Mouse (Mus musculus): ENCODE data around the gene Tdrd3. TPM values are rescaled to one million over a fixed set of nuclear protein-coding genes. Genes with fewer than 3 reads are reported as not detected.

Tdrd3 gene
- polyA plus RNA-seq, 1 experiment, result 4.9 TPM

- H3K79me3 ChIP-seq (ENCODE audit: low read depth), result no peaks in the 10 kb centered on the region
- H3K36me3 ChIP-seq (ENCODE audit: control insufficient read depth, insufficient read depth), result peaks cover 8% of the 10 kb centered on the region
- H3ac ChIP-seq (ENCODE audit: control insufficient read depth, insufficient read length, low read depth), result no peak overlapping the region
- H3K27me3 ChIP-seq (ENCODE audit: control insufficient read depth, insufficient read depth, insufficient read length), result no peaks in the 10 kb centered on the region
- H3K79me2 ChIP-seq (ENCODE audit: control insufficient read depth, insufficient read depth), result no peaks in the 10 kb centered on the region
- no peak for TF ChIP-seq MYOD1 (IDR thresholded peaks at IDR 0.05; ENCODE audit: control insufficient read depth, insufficient read length, low read depth)
- no peak for TF ChIP-seq CTCF (IDR thresholded peaks at IDR 0.05; ENCODE audit: control insufficient read depth, insufficient read depth, insufficient read length)
- TF ChIP-seq CEBPB (IDR thresholded peaks at IDR 0.05; ENCODE audit: low read depth), result no peak
- no peak for TF ChIP-seq MAX (IDR thresholded peaks at IDR 0.05)
- no peak for TF ChIP-seq MYOG (IDR thresholded peaks at IDR 0.05; ENCODE audit: control insufficient read depth, extremely low read depth, insufficient read length)
- no peak for TF ChIP-seq FOSL1 (IDR thresholded peaks at IDR 0.05; ENCODE audit: insufficient read depth, low read length, poor library complexity, severe bottlenecking)
- no peak for TF ChIP-seq USF1 (IDR thresholded peaks at IDR 0.05; ENCODE audit: low read depth)
- H3K4me3 ChIP-seq (ENCODE audit: insufficient read depth, poor library complexity, severe bottlenecking), result no peak overlapping the region
Observed at GRCm38 (mm10) chr14:87537127-87537819, 120.8 kb downstream of the Tdrd3 start.

DNA sequence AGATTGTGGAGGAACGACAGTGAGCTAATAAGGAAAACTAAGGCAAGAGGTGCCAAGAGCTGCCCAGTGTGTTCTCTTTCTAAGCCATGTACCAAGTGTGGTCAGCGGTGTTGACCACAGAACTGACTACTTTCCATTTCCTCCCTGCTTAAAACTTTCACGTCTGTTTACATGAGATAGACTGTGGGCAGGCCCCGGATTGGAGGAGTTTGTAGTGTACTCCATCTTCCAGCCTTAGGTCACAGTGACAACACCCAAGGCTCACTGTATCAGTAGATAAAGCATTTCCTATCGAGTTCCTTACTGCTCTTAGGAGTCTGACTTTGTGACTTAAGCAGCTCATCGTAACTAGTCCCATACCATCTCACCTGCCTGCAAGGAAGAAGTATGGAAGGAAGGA is 133.5 kb downstream of the Tdrd3 start:
- H3K79me2 ChIP-seq (ENCODE audit: control insufficient read depth, insufficient read depth), result no peaks in the 10 kb centered on the region
- H3ac ChIP-seq (ENCODE audit: control insufficient read depth, insufficient read length, low read depth), result no peak overlapping the region
- no peak overlapping the region for H3K4me3 ChIP-seq (ENCODE audit: insufficient read depth, poor library complexity, severe bottlenecking)
- peaks cover 10% of the 10 kb centered on the region for H3K36me3 ChIP-seq (ENCODE audit: control insufficient read depth, insufficient read depth)
- H3K79me3 ChIP-seq (ENCODE audit: low read depth), result no peaks in the 10 kb centered on the region
- H3K27me3 ChIP-seq (ENCODE audit: control insufficient read depth, insufficient read depth, insufficient read length), result no peaks in the 10 kb centered on the region
- TF ChIP-seq MAX (IDR thresholded peaks at IDR 0.05), result no peak
- no peak for TF ChIP-seq CTCF (IDR thresholded peaks at IDR 0.05; ENCODE audit: control insufficient read depth, insufficient read depth, insufficient read length)
- no peak for TF ChIP-seq MYOG (IDR thresholded peaks at IDR 0.05; ENCODE audit: control insufficient read depth, extremely low read depth, insufficient read length)
- TF ChIP-seq USF1 (IDR thresholded peaks at IDR 0.05; ENCODE audit: low read depth), result no peak
- no peak for TF ChIP-seq FOSL1 (IDR thresholded peaks at IDR 0.05; ENCODE audit: insufficient read depth, low read length, poor library complexity, severe bottlenecking)
- no peak for TF ChIP-seq MYOD1 (IDR thresholded peaks at IDR 0.05; ENCODE audit: control insufficient read depth, insufficient read length, low read depth)
- no peak for TF ChIP-seq CEBPB (IDR thresholded peaks at IDR 0.05; ENCODE audit: low read depth)

GRCm38 (mm10) chr14:87552211-87552610 is 135.8 kb downstream of the Tdrd3 start:
- Histone ChIP-seq H3K36me3 (ENCODE audit: control insufficient read depth, insufficient read depth) (no peaks in the 10 kb centered on the region), H3K27me3 (ENCODE audit: control insufficient read depth, insufficient read depth, insufficient read length) (no peaks in the 10 kb centered on the region), H3K79me3 (ENCODE audit: low read depth) (no peaks in the 10 kb centered on the region), H3K4me3 (ENCODE audit: insufficient read depth, poor library complexity, severe bottlenecking) (no peak overlapping the region), H3K79me2 (ENCODE audit: control insufficient read depth, insufficient read depth) (no peaks in the 10 kb centered on the region), H3ac (ENCODE audit: control insufficient read depth, insufficient read length, low read depth) (no peak overlapping the region)
- TF ChIP-seq CTCF (IDR thresholded peaks at IDR 0.05; ENCODE audit: control insufficient read depth, insufficient read depth, insufficient read length) (no peak), MYOG (IDR thresholded peaks at IDR 0.05; ENCODE audit: control insufficient read depth, extremely low read depth, insufficient read length) (no peak), MYOD1 (IDR thresholded peaks at IDR 0.05; ENCODE audit: control insufficient read depth, insufficient read length, low read depth) (no peak), CEBPB (IDR thresholded peaks at IDR 0.05; ENCODE audit: low read depth) (no peak), MAX (IDR thresholded peaks at IDR 0.05) (no peak), USF1 (IDR thresholded peaks at IDR 0.05; ENCODE audit: low read depth) (no peak), FOSL1 (IDR thresholded peaks at IDR 0.05; ENCODE audit: insufficient read depth, low read length, poor library complexity, severe bottlenecking) (no peak)

DNA sequence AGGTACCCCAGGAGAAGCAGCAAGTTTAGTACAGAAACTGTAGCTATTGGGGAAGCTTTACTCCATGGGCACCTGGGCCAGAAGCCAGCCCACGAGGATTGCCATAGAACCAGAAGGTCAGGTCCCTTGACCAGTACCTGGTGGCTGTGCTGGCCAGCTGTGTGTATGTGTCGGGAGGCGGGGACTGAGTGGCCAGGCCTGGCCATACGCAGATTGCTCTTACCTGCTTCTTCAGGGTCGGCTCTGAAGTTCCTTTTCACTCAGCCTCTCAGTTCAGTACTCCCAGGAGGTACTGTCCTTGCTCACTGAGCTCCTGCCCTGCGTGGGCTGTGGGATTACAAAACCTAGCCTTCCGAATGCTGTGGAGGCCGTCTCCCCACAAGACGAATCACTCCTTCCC is 147.4 kb downstream of the Tdrd3 start:
- Histone ChIP-seq H3K36me3 (ENCODE audit: control insufficient read depth, insufficient read depth) (no peaks in the 10 kb centered on the region), H3K4me3 (ENCODE audit: insufficient read depth, poor library complexity, severe bottlenecking) (no peak overlapping the region), H3K79me2 (ENCODE audit: control insufficient read depth, insufficient read depth) (no peaks in the 10 kb centered on the region), H3ac (ENCODE audit: control insufficient read depth, insufficient read length, low read depth) (no peak overlapping the region), H3K27me3 (ENCODE audit: control insufficient read depth, insufficient read depth, insufficient read length) (peaks cover 6% of the 10 kb centered on the region), H3K79me3 (ENCODE audit: low read depth) (no peaks in the 10 kb centered on the region)
- TF ChIP-seq USF1 (IDR thresholded peaks at IDR 0.05; ENCODE audit: low read depth), result no peak
- TF ChIP-seq FOSL1 (IDR thresholded peaks at IDR 0.05; ENCODE audit: insufficient read depth, low read length, poor library complexity, severe bottlenecking), result no peak
- TF ChIP-seq CEBPB (IDR thresholded peaks at IDR 0.05; ENCODE audit: low read depth), result no peak
- no peak for TF ChIP-seq CTCF (IDR thresholded peaks at IDR 0.05; ENCODE audit: control insufficient read depth, insufficient read depth, insufficient read length)
- TF ChIP-seq MYOG (IDR thresholded peaks at IDR 0.05; ENCODE audit: control insufficient read depth, extremely low read depth, insufficient read length), result no peak
- TF ChIP-seq MAX (IDR thresholded peaks at IDR 0.05), result no peak
- no peak for TF ChIP-seq MYOD1 (IDR thresholded peaks at IDR 0.05; ENCODE audit: control insufficient read depth, insufficient read length, low read depth)

DNA sequence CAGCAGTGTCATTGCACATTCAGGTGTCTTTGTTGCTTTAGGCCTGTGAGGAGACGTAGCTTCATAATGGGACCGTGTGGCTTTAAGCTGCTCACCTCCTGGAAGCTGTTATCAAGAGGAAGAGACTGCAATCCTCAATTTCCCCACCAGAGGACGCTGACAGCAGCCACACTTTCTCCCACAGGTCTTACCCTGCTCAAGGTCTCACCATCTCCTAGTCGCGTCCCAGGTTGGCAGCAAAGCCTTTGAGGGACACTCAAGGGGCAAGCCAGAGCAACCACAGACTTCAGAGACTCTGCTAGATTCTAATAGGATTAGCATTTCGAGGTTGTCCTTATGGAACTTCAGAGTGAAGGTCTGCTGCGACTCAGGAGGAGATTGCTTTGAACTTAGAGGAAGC is 149.8 kb downstream of the Tdrd3 start:
- H3K79me2 ChIP-seq (ENCODE audit: control insufficient read depth, insufficient read depth), result no peaks in the 10 kb centered on the region
- TF ChIP-seq USF1 (IDR thresholded peaks at IDR 0.05; ENCODE audit: low read depth) (no peak), CTCF (IDR thresholded peaks at IDR 0.05; ENCODE audit: control insufficient read depth, insufficient read depth, insufficient read length) (no peak)
- H3K79me3 ChIP-seq (ENCODE audit: low read depth), result no peaks in the 10 kb centered on the region
- H3K36me3 ChIP-seq (ENCODE audit: control insufficient read depth, insufficient read depth), result no peaks in the 10 kb centered on the region
- H3K27me3 ChIP-seq (ENCODE audit: control insufficient read depth, insufficient read depth, insufficient read length), result peaks cover 6% of the 10 kb centered on the region
- H3ac ChIP-seq (ENCODE audit: control insufficient read depth, insufficient read length, low read depth), result no peak overlapping the region
- H3K4me3 ChIP-seq (ENCODE audit: insufficient read depth, poor library complexity, severe bottlenecking), result no peak overlapping the region

DNA sequence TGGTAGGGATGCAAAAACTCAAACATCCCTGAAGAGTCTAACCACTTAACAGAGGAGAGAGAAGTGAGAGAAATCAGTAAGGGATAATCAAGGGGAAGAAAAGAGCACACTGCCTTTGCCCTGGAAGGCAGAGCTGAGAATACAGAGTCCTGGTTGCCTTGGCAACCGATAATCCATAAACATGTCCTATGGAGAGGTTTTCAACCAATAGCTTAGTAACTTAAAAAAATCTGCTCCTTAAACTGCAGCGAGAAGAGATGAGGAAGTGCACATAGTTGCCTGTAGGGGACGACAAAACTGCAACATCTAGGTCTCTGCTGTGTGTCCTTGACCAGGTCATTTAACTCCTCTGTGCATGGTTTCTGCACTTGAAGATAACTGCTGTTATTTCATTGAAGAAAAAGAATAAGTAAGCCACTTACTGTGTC is 150.6 kb downstream of the Tdrd3 start:
- H3K4me3 ChIP-seq (ENCODE audit: insufficient read depth, poor library complexity, severe bottlenecking), result no peak overlapping the region
- no peaks in the 10 kb centered on the region for H3K79me2 ChIP-seq (ENCODE audit: control insufficient read depth, insufficient read depth)
- TF ChIP-seq CTCF (IDR thresholded peaks at IDR 0.05; ENCODE audit: control insufficient read depth, insufficient read depth, insufficient read length), result peak; percentile 47
- no peak for TF ChIP-seq CEBPB (IDR thresholded peaks at IDR 0.05; ENCODE audit: low read depth)
- no peak for TF ChIP-seq MYOG (IDR thresholded peaks at IDR 0.05; ENCODE audit: control insufficient read depth, extremely low read depth, insufficient read length)
- TF ChIP-seq MYOD1 (IDR thresholded peaks at IDR 0.05; ENCODE audit: control insufficient read depth, insufficient read length, low read depth), result no peak
- TF ChIP-seq FOSL1 (IDR thresholded peaks at IDR 0.05; ENCODE audit: insufficient read depth, low read length, poor library complexity, severe bottlenecking), result no peak
- TF ChIP-seq MAX (IDR thresholded peaks at IDR 0.05), result no peak
- TF ChIP-seq USF1 (IDR thresholded peaks at IDR 0.05; ENCODE audit: low read depth), result no peak
- no peaks in the 10 kb centered on the region for H3K79me3 ChIP-seq (ENCODE audit: low read depth)
- peaks cover 6% of the 10 kb centered on the region for H3K27me3 ChIP-seq (ENCODE audit: control insufficient read depth, insufficient read depth, insufficient read length)
- no peak overlapping the region for H3ac ChIP-seq (ENCODE audit: control insufficient read depth, insufficient read length, low read depth)
- no peaks in the 10 kb centered on the region for H3K36me3 ChIP-seq (ENCODE audit: control insufficient read depth, insufficient read depth)

All from C2C12 (cell line).